Mouse (Mus musculus) midbrain, postnatal 0 days (tissue): ENCODE data around the gene Vegfd. TPM values are rescaled to one million over a fixed set of nuclear protein-coding genes. Genes with fewer than 3 reads are reported as not detected.

Experiments
- ATAC-seq: fragments of 200-750 bp; cut with Nextera tagmentation; 2 replicates; pipeline ENCODE4 v1.8.0; 2017; ENCODE audit warnings: moderate number of reproducible peaks, mild to moderate bottlenecking, moderate TSS enrichment, moderate library complexity; ENCODE audit not compliant: low FRiP score
- DNase-seq: peaks from one replicate; pipeline ENCODE4 v3.0.0-alpha.2; 2015; ENCODE audit warnings: low spot score
- H3K27ac ChIP-seq: fragments of 300-500 bp; sonication (generic); 2 replicates; pipeline ENCODE4 v1.5.1; 2014; ENCODE audit warnings: low read depth, mild to moderate bottlenecking, low read length, mixed read lengths
- H3K27me3 ChIP-seq: fragments of 300-500 bp; sonication (generic); 2 replicates; pipeline ENCODE4 v1.6.1; 2014; ENCODE audit warnings: low read length, control low read depth, mixed read lengths; ENCODE audit not compliant: insufficient read depth
- H3K36me3 ChIP-seq: fragments of 300-500 bp; sonication (generic); 2 replicates; pipeline ENCODE4 v1.6.1; 2014; ENCODE audit warnings: low read length, control low read depth, mixed read lengths; ENCODE audit not compliant: insufficient read depth
- H3K4me1 ChIP-seq: fragments of 300-500 bp; sonication (generic); 2 replicates; pipeline ENCODE4 v1.6.1; 2014; ENCODE audit warnings: mild to moderate bottlenecking, control low read depth, antibody characterized with exemption, low read length, mixed read lengths; ENCODE audit not compliant: insufficient read depth
- H3K4me2 ChIP-seq: fragments of 300-500 bp; sonication (generic); 2 replicates; pipeline ENCODE4 v1.6.1; 2014; ENCODE audit warnings: low read depth, mild to moderate bottlenecking, low read length, mixed read lengths; ENCODE audit not compliant: poor library complexity, severe bottlenecking
- H3K4me3 ChIP-seq: fragments of 300-500 bp; sonication (generic); 2 replicates; pipeline ENCODE4 v1.5.1; 2014; ENCODE audit warnings: low read depth, mild to moderate bottlenecking, low read length, moderate library complexity
- H3K9ac ChIP-seq: fragments of 300-500 bp; sonication (generic); replicated peaks from 2 replicates; pipeline ENCODE4 v1.6.1; 2014; ENCODE audit warnings: mild to moderate bottlenecking, low read length, moderate library complexity, mixed read lengths; ENCODE audit not compliant: poor library complexity, severe bottlenecking
- H3K9me3 ChIP-seq: fragments of 300-500 bp; sonication (generic); 2 replicates; pipeline ENCODE4 v1.6.1; 2016; ENCODE audit warnings: low read length, control low read depth
- CTCF ChIP-seq: IDR thresholded peaks from 2 replicates; pipeline ENCODE4 v1.5.1; 2016; ENCODE audit warnings: antibody characterized with exemption, mild to moderate bottlenecking
- WGBS: fragments of 180-500 bp; shearing (Covaris S2); extraction: QIAGEN DNeasy Blood & Tissue Kit; methylation state at CpG from one replicate; pipeline ENCODE4 v1.1.7; 2014; 5-methylcytosine and 5-hydroxymethylcytosine counted together
- polyA plus RNA-seq: library from polyadenylated mRNA; unstranded; fragments of >200 nt; fragmentation: Nextera tagmentation; extraction: Ambion mirVana; gene quantifications from 2 replicates; pipeline ENCODE4 v1.2.1, GENCODE M21; 2015
- total RNA-seq: library from RNA; depleted of rRNA; stranded (reverse); fragments of >200 nt; gene quantifications from 2 replicates; pipeline ENCODE4 v1.2.3, GENCODE M21; 2014

Vegfd gene
- total and polyA plus RNA-seq, 2 experiments from 2014 or later = 0.10 to 0.11 TPM

GRCm38 (mm10) chrX:164439462-164439861 is 66.3 kb downstream of the Vegfd start:
- Histone ChIP-seq H3K27ac (no peak overlapping the region), H3K4me2 (no peak overlapping the region), H3K36me3 (no peaks in the 10 kb centered on the region), H3K4me3 (no peak overlapping the region), H3K9ac (no peak overlapping the region), H3K4me1 (no peaks in the 10 kb centered on the region), H3K9me3 (no peaks in the 10 kb centered on the region), H3K27me3 (no peaks in the 10 kb centered on the region)
- 89% methylated on average over 7 of the region's 7 CpGs for WGBS
- no peak for TF ChIP-seq CTCF
- ATAC-seq = no peak
- DNase-seq = no peak

DNA sequence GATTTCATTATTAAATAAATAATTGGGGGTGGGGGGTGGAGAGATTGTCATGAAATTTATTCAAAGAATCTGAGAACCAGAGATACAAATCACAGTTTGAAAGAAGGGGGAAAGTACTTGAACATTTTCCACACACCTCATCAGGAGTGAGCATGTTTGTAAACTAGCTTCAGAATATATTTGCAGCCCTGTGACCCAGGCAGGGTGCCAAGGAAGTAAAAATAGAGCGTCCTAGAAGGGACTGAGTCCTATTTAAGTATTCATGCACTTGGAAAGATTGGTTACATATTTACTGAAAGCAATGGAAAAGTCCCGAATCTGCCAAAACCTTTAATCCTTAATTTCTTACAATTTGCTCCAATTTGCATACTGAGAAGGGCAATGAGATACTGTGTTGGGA is 67.0 kb downstream of the Vegfd start:
- 71% methylated on average over 2 of the region's 2 CpGs for WGBS
- ATAC-seq = no peak

DNA sequence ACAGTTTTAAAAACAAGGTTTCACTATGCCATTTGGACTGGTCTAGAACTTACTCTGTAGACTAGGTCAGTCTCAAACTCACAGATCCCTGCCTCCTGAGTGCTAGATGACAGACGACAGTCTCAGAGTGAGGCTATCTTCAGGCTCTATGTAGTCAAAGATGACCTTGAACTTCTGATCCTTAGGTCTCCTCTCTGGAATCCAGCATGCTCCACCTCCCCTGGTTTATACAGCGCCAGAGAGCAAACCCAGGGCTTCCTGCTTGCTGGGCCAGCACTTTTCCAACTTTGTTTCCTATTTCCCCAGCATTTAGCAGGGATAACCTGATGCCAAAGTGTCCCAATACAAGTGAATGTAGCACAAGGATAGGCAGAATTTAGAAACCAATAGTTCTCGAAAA is 67.5 kb downstream of the Vegfd start:
- Histone ChIP-seq H3K4me3 (no peak overlapping the region), H3K27ac (no peak overlapping the region), H3K36me3 (no peaks in the 10 kb centered on the region), H3K9me3 (no peaks in the 10 kb centered on the region), H3K9ac (no peak overlapping the region), H3K4me1 (no peaks in the 10 kb centered on the region), H3K4me2 (no peak overlapping the region), H3K27me3 (no peaks in the 10 kb centered on the region; the same call in 1 of the 2 replicates)
- 78% methylated on average over 3 of the region's 3 CpGs for WGBS
- no peak for DNase-seq
- no peak for TF ChIP-seq CTCF
- no peak for ATAC-seq

More for the DNA sequence above, 67.0 kb downstream of the Vegfd start:
- Histone ChIP-seq H3K4me3 (no peak overlapping the region), H3K9ac (no peak overlapping the region), H3K27ac (no peak overlapping the region), H3K9me3 (no peaks in the 10 kb centered on the region), H3K27me3 (no peaks in the 10 kb centered on the region), H3K4me1 (no peaks in the 10 kb centered on the region), H3K4me2 (no peak overlapping the region), H3K36me3 (no peaks in the 10 kb centered on the region)
- no peak for DNase-seq
- TF ChIP-seq CTCF = no peak

DNA sequence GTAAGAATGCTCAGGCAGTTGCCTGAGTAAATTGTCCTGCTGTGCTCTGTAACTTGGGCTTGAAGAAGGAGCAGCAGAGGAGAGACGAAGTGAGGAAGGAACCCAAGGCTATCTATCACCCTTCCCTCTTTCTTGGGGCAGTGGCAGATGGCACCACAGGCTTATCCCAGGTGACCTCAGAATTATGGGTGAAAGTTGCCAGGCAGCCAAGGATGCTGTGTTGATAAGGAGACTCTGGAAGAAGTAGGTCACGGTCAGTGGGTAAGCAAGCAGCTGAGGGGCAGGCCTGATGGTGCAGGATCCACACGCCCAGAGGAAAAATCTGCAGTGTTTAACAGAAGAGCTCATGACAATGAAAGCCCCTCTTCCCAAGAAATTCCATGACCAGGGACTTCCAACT is 68.1 kb downstream of the Vegfd start:
- DNase-seq (no peak), ATAC-seq (no peak)
- Histone ChIP-seq H3K36me3 (no peaks in the 10 kb centered on the region), H3K9ac (no peak overlapping the region), H3K4me3 (no peak overlapping the region), H3K27me3 (no peaks in the 10 kb centered on the region; the same call in 1 of the 2 replicates), H3K9me3 (no peaks in the 10 kb centered on the region), H3K4me1 (no peaks in the 10 kb centered on the region), H3K27ac (no peak overlapping the region), H3K4me2 (no peak overlapping the region)
- TF ChIP-seq CTCF = no peak
- WGBS = 83% methylated on average over 3 of the region's 3 CpGs

GRCm38 (mm10) chrX:164445601-164446000 is 72.4 kb downstream of the Vegfd start:
- no peak overlapping the region for H3K4me2 ChIP-seq
- no peaks in the 10 kb centered on the region; the same call in 1 of the 2 replicates for H3K27me3 ChIP-seq
- H3K36me3 ChIP-seq = no peaks in the 10 kb centered on the region

GRCm38 (mm10) chrX:164446106-164446551 is 73.0 kb downstream of the Vegfd start:
- no peak for ATAC-seq
- Histone ChIP-seq H3K4me3 (no peak overlapping the region), H3K4me1 (no peaks in the 10 kb centered on the region), H3K27me3 (no peaks in the 10 kb centered on the region; the same call in 1 of the 2 replicates), H3K9ac (no peak overlapping the region), H3K36me3 (no peaks in the 10 kb centered on the region), H3K4me2 (no peak overlapping the region), H3K27ac (no peak overlapping the region), H3K9me3 (no peaks in the 10 kb centered on the region)
- DNase-seq = no peak
- 83% methylated on average over 10 of the region's 10 CpGs for WGBS
- TF ChIP-seq CTCF = peak; percentile 11; the same call in 1 of the 2 replicates

More at GRCm38 (mm10) chrX:164445601-164446000, 72.4 kb downstream of the Vegfd start:
- TF ChIP-seq CTCF = no peak
- DNase-seq (no peak), ATAC-seq (no peak)
- Histone ChIP-seq H3K4me1 (no peaks in the 10 kb centered on the region), H3K27ac (no peak overlapping the region), H3K9ac (no peak overlapping the region), H3K9me3 (no peaks in the 10 kb centered on the region), H3K4me3 (no peak overlapping the region)
- WGBS = 91% methylated on average over 12 of the region's 12 CpGs
